Mouse (Mus musculus) lung, postnatal 14 days (tissue): ENCODE data around the gene Il1rap.

Experiments used
- DNase-seq: peaks from one replicate; pipeline ENCODE4 v3.0.0; 2021

Gene Il1rap

GRCm38 (mm10) chr16:26732566-26732965 lies 151.1 kb downstream of the Il1rap start:
- DNase-seq: no peak

GRCm38 (mm10) chr16:26755381-26756155 lies 174.1 kb downstream of the Il1rap start:
- no peak for DNase-seq

GRCm38 (mm10) chr16:26775976-26776375 lies 194.5 kb downstream of the Il1rap start:
- no peak for DNase-seq

- DNase-seq: no peak
Measured at GRCm38 (mm10) chr16:26777132-26777531, 195.6 kb downstream of the Il1rap start.
